Mouse (Mus musculus) retina, postnatal 7 days (tissue): ENCODE results near the gene Acadl.

Experiments used
- DNase-seq: peaks from one replicate; pipeline ENCODE4 v3.0.0-alpha.2; 2012; ENCODE audit warnings: low read depth, low spot score

The Acadl gene

GRCm38 (mm10) chr1:66792838-66793466 is 70.1 kb downstream of the Acadl start:
- no peak for DNase-seq

DNA sequence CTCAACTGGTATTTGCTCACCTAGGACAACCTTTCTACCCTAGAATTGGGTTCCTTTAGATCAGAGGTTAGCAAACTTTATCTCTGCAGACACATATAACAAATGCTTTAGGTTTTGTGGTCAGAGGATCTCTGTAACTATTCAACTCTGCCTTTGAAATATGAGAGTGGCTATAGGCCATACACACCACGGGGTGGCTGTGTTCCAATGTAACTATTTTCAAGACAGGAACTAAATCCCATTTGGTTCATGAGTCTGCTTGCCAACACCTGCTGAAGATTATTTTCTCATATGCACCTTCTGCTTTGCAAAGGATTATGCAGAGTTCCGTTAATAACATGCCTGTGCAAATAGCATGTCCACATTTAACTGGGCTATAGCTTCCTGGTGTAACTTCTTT is 80.8 kb downstream of the Acadl start:
- DNase-seq, result no peak

GRCm38 (mm10) chr1:66781027-66781426 is 82.0 kb downstream of the Acadl start:
- no peak for DNase-seq
